Mouse (Mus musculus) bone marrow macrophage, adult 2 months (primary cell): ENCODE measurements around the gene Gnpat. TPM values are rescaled to one million over a fixed set of nuclear protein-coding genes. Genes with fewer than 3 reads are reported as not detected.

ENCODE experiments used
- H3K27ac ChIP-seq: 2 replicates; pipeline ENCODE4 v1.5.1; 2012; ENCODE audit warnings: low read depth, low read length; ENCODE audit not compliant: insufficient read depth
- H3K4me1 ChIP-seq: 2 replicates; pipeline ENCODE4 v1.6.1; 2012; ENCODE audit warnings: low read length; ENCODE audit not compliant: control insufficient read depth, insufficient read depth
- H3K4me3 ChIP-seq: 2 replicates; pipeline ENCODE4 v1.5.1; 2012; ENCODE audit warnings: mild to moderate bottlenecking, low read length, moderate library complexity; ENCODE audit not compliant: insufficient read depth
- CTCF ChIP-seq: IDR thresholded peaks from 2 replicates; pipeline ENCODE4 v1.5.1; 2012; ENCODE audit warnings: low read depth, mild to moderate bottlenecking, low read length, moderate library complexity
- POLR2A ChIP-seq: IDR thresholded peaks from 2 replicates; pipeline ENCODE4 v1.6.1; 2012; ENCODE audit warnings: mild to moderate bottlenecking, low read depth, low read length, borderline replicate concordance
- polyA plus RNA-seq: library from polyadenylated mRNA; stranded (reverse); fragments of >200 nt; gene quantifications from 2 replicates; pipeline ENCODE4 v1.2.4, GENCODE M21; 2012; ENCODE audit not compliant: missing spikeins, insufficient read depth, insufficient read length

The Gnpat gene
- polyA plus RNA-seq, 1 experiment, result 34.6 TPM

GRCm38 (mm10) chr8:124896632-124897385 is 34.0 kb downstream of the Gnpat start:
- Histone ChIP-seq H3K4me3 (peak overlapping the region; percentile 83), H3K27ac (peak overlapping the region; percentile 62), H3K4me1 (peaks cover 26% of the 10 kb centered on the region)
- TF ChIP-seq CTCF (peak; percentile 47), POLR2A (no peak)

- TF ChIP-seq POLR2A (0 out of 2 replicates have a peak, but pooled peaks have one; percentile 47), CTCF (no peak)
- peaks cover 26% of the 10 kb centered on the region for H3K4me1 ChIP-seq
- H3K27ac ChIP-seq, result peak within 1 kb of the TSS; percentile 62
- H3K4me3 ChIP-seq, result peak within 1 kb of the TSS; percentile 89
Observed at GRCm38 (mm10) chr8:124897386-124898250, 34.8 kb downstream of the Gnpat start, which contains the start of the genes Exoc8 and Sprtn. Gene Exoc8, minus strand, starts transcription at chr8:124897705. Gene Sprtn, plus strand, starts transcription at chr8:124897886.

GRCm38 (mm10) chr8:124898251-124898905 is 35.5 kb downstream of the Gnpat start:
- peaks cover 26% of the 10 kb centered on the region for H3K4me1 ChIP-seq
- TF ChIP-seq CTCF (no peak), POLR2A (no peak)
- peak overlapping the region; percentile 89 for H3K4me3 ChIP-seq
- peak overlapping the region; percentile 54 for H3K27ac ChIP-seq

- no peak overlapping the region for H3K27ac ChIP-seq
- no peak overlapping the region for H3K4me3 ChIP-seq
- no peak for TF ChIP-seq POLR2A
- TF ChIP-seq CTCF, result no peak
- H3K4me1 ChIP-seq, result peaks cover 7% of the 10 kb centered on the region; the same call in 1 of the 2 replicates
Observed at GRCm38 (mm10) chr8:124903198-124903597, 40.4 kb downstream of the Gnpat start.

GRCm38 (mm10) chr8:124905482-124905881 is 42.6 kb downstream of the Gnpat start:
- TF ChIP-seq CTCF (no peak), POLR2A (no peak)
- H3K27ac ChIP-seq, result no peak overlapping the region
- H3K4me3 ChIP-seq, result no peak overlapping the region
- no peaks in the 10 kb centered on the region for H3K4me1 ChIP-seq

- Histone ChIP-seq H3K27ac (no peak overlapping the region), H3K4me3 (no peak overlapping the region), H3K4me1 (peaks cover 14% of the 10 kb centered on the region)
- TF ChIP-seq CTCF, result no peak
Observed at GRCm38 (mm10) chr8:124909936-124910335, 47.1 kb downstream of the Gnpat start.

GRCm38 (mm10) chr8:124910349-124910748 is 47.5 kb downstream of the Gnpat start:
- Histone ChIP-seq H3K4me1 (peaks cover 14% of the 10 kb centered on the region), H3K27ac (no peak overlapping the region), H3K4me3 (no peak overlapping the region)
- TF ChIP-seq CTCF (no peak), POLR2A (no peak)

- Histone ChIP-seq H3K4me3 (no peak overlapping the region), H3K4me1 (peaks cover 14% of the 10 kb centered on the region), H3K27ac (peak overlapping the region; percentile 26)
- TF ChIP-seq POLR2A (no peak), CTCF (no peak)
Observed at GRCm38 (mm10) chr8:124911938-124912872, 49.4 kb downstream of the Gnpat start.
